Mouse (Mus musculus): ENCODE data around the gene Riox2.

DNA sequence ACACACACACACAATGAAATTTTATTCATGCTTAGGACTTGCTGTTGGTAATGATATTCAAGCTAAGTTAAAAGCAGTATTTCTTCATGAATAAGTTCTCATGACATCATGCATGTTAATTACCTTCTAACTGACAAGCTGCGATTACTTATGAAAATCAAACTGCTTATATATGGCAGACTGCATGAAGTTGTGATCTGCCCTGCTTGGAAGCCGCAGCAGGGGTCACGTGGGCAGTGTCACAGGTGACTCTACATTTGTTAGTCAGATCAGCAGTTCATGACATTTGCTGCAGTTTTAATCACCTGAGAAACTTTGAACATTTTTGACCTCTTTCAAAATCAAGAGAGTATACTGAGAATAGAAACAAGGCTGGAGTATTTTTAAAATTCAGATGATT lies 69.4 kb downstream of the Riox2 start:
- no peak for TF ChIP-seq CTCF (IDR thresholded peaks at IDR 0.05; ENCODE audit: borderline replicate concordance, insufficient read depth, low read depth, low read length)
- TF ChIP-seq POLR2A (IDR thresholded peaks at IDR 0.05; ENCODE audit: borderline replicate concordance, insufficient read depth, low read length), result no peak

Data from cerebellum, adult 2 months (tissue).